Mouse (Mus musculus): ENCODE data around the gene Clec2g. TPM values are rescaled to one million over a fixed set of nuclear protein-coding genes. Genes with fewer than 3 reads are reported as not detected.
"Not testable (repeated sequence)": the region's sequence is repeated elsewhere in the genome, so short reads cannot be mapped to it uniquely, and the experiment has no call there.

The Clec2g gene
- polyA plus RNA-seq, 1 experiment from 2014 or later, result not detected

DNA sequence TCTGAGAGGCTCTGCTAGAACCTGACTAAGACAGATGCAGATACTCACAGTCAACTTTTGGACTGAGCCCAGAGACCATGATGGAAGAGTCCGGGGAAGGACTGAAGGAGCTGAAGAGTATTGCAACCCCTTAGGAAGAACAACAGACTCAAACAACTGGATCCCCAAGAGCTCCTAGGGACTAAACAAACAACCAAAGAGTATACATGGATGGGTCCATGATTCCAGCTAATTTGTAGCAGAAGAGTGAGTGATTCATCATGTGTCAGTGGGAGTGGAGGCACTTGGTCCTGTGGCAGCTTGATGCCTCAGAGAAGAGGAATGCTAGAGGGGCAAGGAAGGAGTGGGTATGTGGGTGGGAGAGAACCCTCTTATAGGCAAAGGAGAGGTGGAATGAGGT lies 35.6 kb downstream of the Clec2g start:
- Histone ChIP-seq H3K27ac (ENCODE audit: low read length) (no peak overlapping the region), H3K4me1 (ENCODE audit: control insufficient read depth, insufficient read depth, low read length) (no peaks in the 10 kb centered on the region), H3K36me3 (ENCODE audit: control insufficient read depth, insufficient read depth, low read length) (no peaks in the 10 kb centered on the region), H3K4me2 (ENCODE audit: low read length) (no peak overlapping the region), H3K4me3 (ENCODE audit: low read depth, low read length) (no peak overlapping the region), H3K27me3 (ENCODE audit: control insufficient read depth, insufficient read depth, low read depth, low read length) (no peaks in the 10 kb centered on the region), H3K9me3 (replicated peaks; ENCODE audit: control insufficient read depth, low read length, poor library complexity, severe bottlenecking) (no peaks in the 10 kb centered on the region), H3K9ac (ENCODE audit: low read depth, low read length) (no peak overlapping the region)
- WGBS, result 96% methylated on average over 1 of the region's 1 CpGs
- no peak for ATAC-seq

DNA sequence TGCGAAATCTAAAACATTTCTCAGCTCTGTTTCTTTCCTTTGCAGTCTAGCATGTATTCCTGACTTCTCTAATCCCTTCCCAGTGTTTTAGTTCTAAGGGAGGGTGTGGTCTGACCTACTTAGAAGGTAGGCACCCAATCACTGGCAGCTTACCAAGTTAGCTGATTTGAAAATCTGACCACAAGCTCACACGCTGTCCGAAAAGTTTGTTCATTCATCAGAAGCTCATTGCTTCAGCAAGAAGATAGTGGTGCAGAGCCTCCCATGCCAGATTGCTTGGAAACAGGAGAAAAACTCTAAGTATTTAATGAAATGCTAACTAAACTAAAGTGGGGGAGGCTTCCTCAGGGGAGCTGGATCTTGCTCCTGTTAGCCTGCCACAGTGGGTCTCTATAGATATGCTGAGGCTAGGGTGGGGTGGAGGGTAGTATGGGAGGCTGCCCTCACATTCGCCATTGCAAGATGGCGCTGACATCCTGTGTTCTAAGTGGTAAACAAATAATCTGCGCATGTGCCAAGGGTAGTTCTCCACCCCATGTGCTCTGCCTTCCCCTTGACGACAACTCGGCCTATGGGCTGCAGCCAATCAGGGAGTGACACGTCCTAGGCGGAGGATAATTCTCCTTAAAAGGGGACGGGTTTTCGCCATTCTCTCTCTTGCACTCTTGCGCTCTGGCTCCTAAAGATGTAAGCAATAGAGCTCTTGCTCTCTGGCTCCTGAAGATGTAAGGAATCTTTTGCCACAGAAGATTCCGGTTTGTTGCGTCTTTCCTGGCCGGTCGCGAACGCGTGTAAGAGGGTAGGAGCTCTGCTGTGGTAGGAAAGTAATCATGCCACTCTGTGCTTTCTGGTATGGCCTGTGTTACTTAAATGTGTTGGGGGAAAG lies 36.6 kb downstream of the Clec2g start:
- not testable (repeated sequence) for H3K36me3 ChIP-seq (ENCODE audit: control insufficient read depth, insufficient read depth, low read length); H3K9ac ChIP-seq (ENCODE audit: low read depth, low read length); ATAC-seq; H3K27me3 ChIP-seq (ENCODE audit: control insufficient read depth, insufficient read depth, low read depth, low read length); H3K27ac ChIP-seq (ENCODE audit: low read length); H3K4me2 ChIP-seq (ENCODE audit: low read length); H3K4me3 ChIP-seq (ENCODE audit: low read depth, low read length); H3K4me1 ChIP-seq (ENCODE audit: control insufficient read depth, insufficient read depth, low read length); H3K9me3 ChIP-seq (replicated peaks; ENCODE audit: control insufficient read depth, low read length, poor library complexity, severe bottlenecking)
- 96% methylated on average over 19 of the region's 20 CpGs for WGBS

DNA sequence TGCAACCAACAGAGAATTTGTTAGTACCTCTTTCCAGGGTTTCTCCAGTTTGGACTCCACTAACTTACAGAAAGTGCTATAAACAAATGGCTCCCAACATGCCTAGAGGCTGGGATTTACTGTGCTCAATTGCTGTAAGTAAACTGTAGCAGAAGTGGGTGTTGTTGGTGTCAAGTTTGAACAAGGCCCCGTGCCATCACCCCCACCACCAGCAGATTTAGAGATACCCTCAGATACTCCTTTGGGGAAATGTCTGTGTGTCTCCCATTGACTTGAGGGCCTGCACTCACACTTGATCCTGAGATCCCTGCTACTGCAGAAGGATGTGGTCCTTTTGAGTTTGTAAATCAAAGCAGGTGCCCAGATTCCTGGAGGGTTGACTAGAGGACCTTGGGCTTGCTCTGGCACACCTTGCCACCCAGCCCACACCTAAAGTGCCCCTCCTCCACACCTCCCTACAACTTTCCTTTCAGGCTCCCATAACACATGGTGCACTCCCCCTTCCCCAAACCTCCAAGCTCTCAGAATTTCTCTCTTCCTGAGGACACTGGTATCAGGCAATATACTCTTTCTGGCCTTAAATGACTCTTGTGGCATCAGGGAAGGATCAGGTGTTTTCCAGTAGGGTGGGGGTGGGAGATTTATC lies 37.3 kb downstream of the Clec2g start:
- no peak overlapping the region for H3K4me3 ChIP-seq (ENCODE audit: low read depth, low read length)
- no peak for ATAC-seq
- no peaks in the 10 kb centered on the region for H3K4me1 ChIP-seq (ENCODE audit: control insufficient read depth, insufficient read depth, low read length)
- no peak overlapping the region for H3K9ac ChIP-seq (ENCODE audit: low read depth, low read length)
- no peak overlapping the region for H3K4me2 ChIP-seq (ENCODE audit: low read length)
- H3K36me3 ChIP-seq (ENCODE audit: control insufficient read depth, insufficient read depth, low read length), result no peaks in the 10 kb centered on the region
- no peaks in the 10 kb centered on the region for H3K9me3 ChIP-seq (replicated peaks; ENCODE audit: control insufficient read depth, low read length, poor library complexity, severe bottlenecking)
- H3K27me3 ChIP-seq (ENCODE audit: control insufficient read depth, insufficient read depth, low read depth, low read length), result no peaks in the 10 kb centered on the region
- 77% methylated on average over 1 of the region's 1 CpGs for WGBS
- H3K27ac ChIP-seq (ENCODE audit: low read length), result no peak overlapping the region

DNA sequence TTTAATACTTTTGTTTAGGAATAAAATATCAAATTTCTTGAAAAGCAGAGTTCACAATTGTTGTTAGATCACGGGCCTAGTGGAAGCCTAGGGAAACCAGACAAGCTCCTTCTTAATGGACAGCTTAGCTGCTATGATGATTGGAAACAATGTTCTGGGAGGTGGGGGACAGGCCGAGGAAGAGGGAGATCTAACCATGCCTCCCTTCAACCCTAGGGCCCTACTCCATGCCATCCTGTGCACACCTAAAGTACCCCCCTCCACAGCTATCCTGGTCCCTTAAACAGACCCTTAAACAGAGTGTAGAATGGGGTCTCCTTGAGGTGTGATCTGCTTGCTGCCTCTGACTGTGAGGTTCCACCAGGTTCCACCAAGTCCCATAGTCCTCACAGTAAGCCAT lies 38.0 kb downstream of the Clec2g start:
- Histone ChIP-seq H3K4me2 (ENCODE audit: low read length) (no peak overlapping the region), H3K36me3 (ENCODE audit: control insufficient read depth, insufficient read depth, low read length) (no peaks in the 10 kb centered on the region), H3K9me3 (replicated peaks; ENCODE audit: control insufficient read depth, low read length, poor library complexity, severe bottlenecking) (no peaks in the 10 kb centered on the region), H3K4me1 (ENCODE audit: control insufficient read depth, insufficient read depth, low read length) (no peaks in the 10 kb centered on the region), H3K27me3 (ENCODE audit: control insufficient read depth, insufficient read depth, low read depth, low read length) (no peaks in the 10 kb centered on the region), H3K4me3 (ENCODE audit: low read depth, low read length) (no peak overlapping the region), H3K27ac (ENCODE audit: low read length) (no peak overlapping the region), H3K9ac (ENCODE audit: low read depth, low read length) (no peak overlapping the region)
- WGBS, result 96% methylated on average over 2 of the region's 2 CpGs
- ATAC-seq, result no peak

DNA sequence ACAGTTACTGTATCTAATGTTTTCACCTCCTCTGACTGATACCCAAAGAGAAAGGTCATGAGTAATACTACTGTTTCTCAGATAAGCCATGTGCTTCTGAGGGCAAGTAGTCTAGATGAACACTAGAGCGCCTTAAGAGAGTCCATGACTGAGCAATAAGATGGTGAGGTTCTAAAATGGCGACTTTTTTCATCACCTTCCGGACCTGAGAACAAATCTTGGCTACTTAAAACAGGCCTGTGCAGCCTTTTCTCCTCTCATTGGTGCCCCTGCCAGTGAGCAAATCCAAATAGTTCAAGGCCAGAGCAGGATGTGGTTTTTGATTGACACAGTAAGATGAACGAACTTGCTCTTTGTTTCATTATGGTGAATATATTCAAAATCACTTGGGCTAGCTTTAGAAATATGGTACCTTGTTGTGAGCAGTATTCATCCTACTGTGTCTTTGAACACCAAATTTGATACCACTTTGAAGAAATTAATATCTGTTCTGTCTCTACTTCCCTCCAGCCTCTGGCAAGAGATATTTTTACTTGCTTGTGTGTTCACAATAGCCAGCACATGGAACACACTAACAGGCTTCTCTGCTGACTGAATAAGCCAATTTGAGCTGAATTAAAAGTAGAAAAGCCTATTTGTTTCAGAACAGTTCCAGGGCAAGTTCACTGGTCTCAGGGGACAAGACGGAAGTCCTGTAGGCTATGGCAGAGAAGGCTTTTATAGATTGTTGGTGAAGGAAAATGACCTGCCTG lies 38.7 kb downstream of the Clec2g start:
- Histone ChIP-seq H3K27me3 (ENCODE audit: control insufficient read depth, insufficient read depth, low read depth, low read length) (no peaks in the 10 kb centered on the region), H3K4me1 (ENCODE audit: control insufficient read depth, insufficient read depth, low read length) (no peaks in the 10 kb centered on the region), H3K36me3 (ENCODE audit: control insufficient read depth, insufficient read depth, low read length) (no peaks in the 10 kb centered on the region), H3K4me3 (ENCODE audit: low read depth, low read length) (no peak overlapping the region), H3K9ac (ENCODE audit: low read depth, low read length) (no peak overlapping the region), H3K4me2 (ENCODE audit: low read length) (no peak overlapping the region), H3K9me3 (replicated peaks; ENCODE audit: control insufficient read depth, low read length, poor library complexity, severe bottlenecking) (no peaks in the 10 kb centered on the region), H3K27ac (ENCODE audit: low read length) (no peak overlapping the region)
- WGBS, result 89% methylated on average over 5 of the region's 5 CpGs
- ATAC-seq, result no peak

DNA sequence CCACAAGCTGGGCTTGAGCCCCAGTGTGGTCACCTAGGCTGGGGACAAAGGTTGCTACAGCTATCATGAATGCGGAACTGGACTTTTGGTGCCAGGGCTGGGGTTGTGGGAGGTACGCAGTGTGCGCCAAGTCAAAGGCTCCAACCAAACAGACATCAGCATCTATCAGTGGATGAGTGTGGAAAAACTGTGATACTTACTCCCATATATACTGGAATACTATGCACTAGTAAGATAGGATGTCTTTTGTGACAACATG lies 39.2 kb downstream of the Clec2g start:
- H3K27ac ChIP-seq (ENCODE audit: low read length), result no peak overlapping the region
- H3K9ac ChIP-seq (ENCODE audit: low read depth, low read length), result no peak overlapping the region
- WGBS, result 93% methylated on average over 3 of the region's 3 CpGs
- no peak overlapping the region for H3K4me2 ChIP-seq (ENCODE audit: low read length)
- no peak for ATAC-seq
- H3K4me1 ChIP-seq (ENCODE audit: control insufficient read depth, insufficient read depth, low read length), result no peaks in the 10 kb centered on the region
- no peaks in the 10 kb centered on the region for H3K36me3 ChIP-seq (ENCODE audit: control insufficient read depth, insufficient read depth, low read length)
- no peaks in the 10 kb centered on the region for H3K27me3 ChIP-seq (ENCODE audit: control insufficient read depth, insufficient read depth, low read depth, low read length)
- H3K9me3 ChIP-seq (replicated peaks; ENCODE audit: control insufficient read depth, low read length, poor library complexity, severe bottlenecking), result no peaks in the 10 kb centered on the region
- no peak overlapping the region for H3K4me3 ChIP-seq (ENCODE audit: low read depth, low read length)

DNA sequence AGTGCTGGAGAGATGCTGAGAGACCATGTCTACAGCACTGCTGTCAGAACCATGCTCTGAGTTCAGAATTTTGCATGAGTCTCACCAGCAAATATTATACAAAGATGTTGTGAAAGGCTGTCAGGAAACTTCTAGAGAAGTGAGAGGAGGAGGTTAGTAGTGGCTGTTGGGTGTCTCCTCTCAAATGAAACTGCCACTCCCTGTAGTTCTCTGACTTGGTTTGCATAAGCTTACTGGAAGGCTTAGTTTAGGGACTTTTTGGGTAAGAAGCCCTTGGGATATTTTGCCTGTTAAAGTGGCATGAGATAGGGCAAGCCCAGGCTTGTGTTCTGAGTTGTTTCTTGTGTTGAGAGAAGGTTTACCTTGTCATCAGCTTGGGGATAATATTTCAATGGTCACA lies 40.7 kb downstream of the Clec2g start:
- H3K9me3 ChIP-seq (replicated peaks; ENCODE audit: control insufficient read depth, low read length, poor library complexity, severe bottlenecking); H3K4me1 ChIP-seq (ENCODE audit: control insufficient read depth, insufficient read depth, low read length); H3K9ac ChIP-seq (ENCODE audit: low read depth, low read length); H3K4me2 ChIP-seq (ENCODE audit: low read length); H3K4me3 ChIP-seq (ENCODE audit: low read depth, low read length); ATAC-seq; H3K27ac ChIP-seq (ENCODE audit: low read length); H3K36me3 ChIP-seq (ENCODE audit: control insufficient read depth, insufficient read depth, low read length); H3K27me3 ChIP-seq (ENCODE audit: control insufficient read depth, insufficient read depth, low read depth, low read length): not testable (repeated sequence)

DNA sequence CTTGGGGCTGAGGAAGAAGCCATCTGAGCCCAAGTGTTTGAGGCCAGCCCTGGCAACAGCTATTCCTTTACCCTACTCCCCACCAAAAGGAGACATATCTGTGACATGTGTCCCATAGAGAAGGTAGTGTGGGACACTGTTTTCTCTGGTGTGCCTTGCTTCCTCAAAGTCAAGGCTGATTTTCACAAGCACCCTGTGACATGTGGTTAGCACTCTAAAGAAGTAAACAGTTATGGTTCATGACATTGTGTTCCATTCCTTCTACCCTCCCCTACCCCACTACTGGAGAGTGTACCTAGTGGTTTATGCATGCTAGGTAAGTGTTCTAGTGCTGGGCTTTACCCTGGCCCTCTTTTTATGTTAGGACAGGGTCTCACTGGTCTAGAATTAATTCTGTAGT lies 42.0 kb downstream of the Clec2g start:
- H3K27ac ChIP-seq (ENCODE audit: low read length), result no peak overlapping the region
- no peak for ATAC-seq
- H3K36me3 ChIP-seq (ENCODE audit: control insufficient read depth, insufficient read depth, low read length), result no peaks in the 10 kb centered on the region
- H3K4me2 ChIP-seq (ENCODE audit: low read length), result no peak overlapping the region
- no peaks in the 10 kb centered on the region for H3K27me3 ChIP-seq (ENCODE audit: control insufficient read depth, insufficient read depth, low read depth, low read length)
- H3K4me1 ChIP-seq (ENCODE audit: control insufficient read depth, insufficient read depth, low read length), result no peaks in the 10 kb centered on the region
- no peak overlapping the region for H3K9ac ChIP-seq (ENCODE audit: low read depth, low read length)
- H3K4me3 ChIP-seq (ENCODE audit: low read depth, low read length), result no peak overlapping the region
- no peaks in the 10 kb centered on the region for H3K9me3 ChIP-seq (replicated peaks; ENCODE audit: control insufficient read depth, low read length, poor library complexity, severe bottlenecking)

DNA sequence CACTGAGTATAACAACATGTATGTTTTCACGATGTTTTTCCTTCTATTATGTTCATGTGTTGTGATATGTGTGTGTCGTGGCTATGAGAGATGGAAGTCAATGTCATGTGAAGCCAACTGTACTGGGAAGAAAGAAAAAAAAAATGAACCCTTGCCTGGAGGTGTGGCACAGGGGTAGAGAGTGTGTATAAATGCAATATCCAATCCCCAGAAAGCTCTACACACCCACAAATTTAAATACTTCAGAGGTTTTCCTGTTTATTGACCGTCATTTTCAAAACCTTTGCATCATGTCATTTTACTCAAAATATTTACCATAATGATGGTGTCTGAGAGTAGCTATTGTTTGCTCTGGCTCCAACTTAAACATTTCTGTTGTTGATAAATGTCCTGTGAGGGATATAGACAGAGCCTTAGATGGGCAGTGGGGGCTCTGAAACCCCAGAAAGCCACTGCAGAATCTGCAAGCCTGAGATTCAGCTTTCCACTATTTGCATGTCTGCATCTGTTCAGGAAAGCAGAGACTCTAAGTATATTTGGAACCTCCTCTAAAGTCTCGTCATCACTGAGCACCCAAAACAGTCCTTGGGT lies 47.9 kb downstream of the Clec2g start:
- WGBS, result 90% methylated on average over 4 of the region's 4 CpGs
- H3K4me3 ChIP-seq (ENCODE audit: low read depth, low read length); H3K27ac ChIP-seq (ENCODE audit: low read length); H3K27me3 ChIP-seq (ENCODE audit: control insufficient read depth, insufficient read depth, low read depth, low read length); H3K9ac ChIP-seq (ENCODE audit: low read depth, low read length); H3K9me3 ChIP-seq (replicated peaks; ENCODE audit: control insufficient read depth, low read length, poor library complexity, severe bottlenecking); ATAC-seq; H3K36me3 ChIP-seq (ENCODE audit: control insufficient read depth, insufficient read depth, low read length); H3K4me1 ChIP-seq (ENCODE audit: control insufficient read depth, insufficient read depth, low read length); H3K4me2 ChIP-seq (ENCODE audit: low read length): not testable (repeated sequence)

Measured in midbrain, embryonic 16.5 days (tissue).